Mouse (Mus musculus): ENCODE results near the gene Dnah3. TPM values are rescaled to one million over a fixed set of nuclear protein-coding genes. Genes with fewer than 3 reads are reported as not detected.

Dnah3 gene
- polyA plus RNA-seq, 1 experiment from 2014 or later: not detected

- Histone ChIP-seq H3K4me3 (ENCODE audit: low read depth, low read length) (no peak overlapping the region), H3K4me2 (ENCODE audit: low read depth, low read length) (no peak overlapping the region), H3K36me3 (replicated peaks; ENCODE audit: insufficient read depth, low read length) (0 out of 2 replicates have a peak, but pooled peaks cover 2% of the 10 kb centered on the region), H3K27ac (ENCODE audit: low read depth) (no peak overlapping the region), H3K9ac (replicated peaks) (no peak overlapping the region), H3K9me3 (ENCODE audit: low read length) (no peaks in the 10 kb centered on the region), H3K4me1 (ENCODE audit: insufficient read depth) (peaks cover 5% of the 10 kb centered on the region; the same call in 1 of the 2 replicates), H3K27me3 (ENCODE audit: insufficient read depth, low read length) (no peaks in the 10 kb centered on the region)
- no peak for TF ChIP-seq CTCF (IDR thresholded peaks at IDR 0.05; ENCODE audit: low read depth)
- TF ChIP-seq EP300 (IDR thresholded peaks at IDR 0.05; ENCODE audit: low read depth): no peak
- WGBS (ENCODE audit: insufficient replicate concordance): 60% methylated on average over 4 of the region's 4 CpGs
- ATAC-seq (0 out of 2 replicates have a peak, but pooled peaks have one; percentile 18), DNase-seq (no peak)
Observed at GRCm38 (mm10) chr7:120123776-120124175, 28.7 kb upstream of the Dnah3 start.

- Histone ChIP-seq H3K9ac (replicated peaks) (no peak overlapping the region), H3K27ac (ENCODE audit: low read depth) (no peak overlapping the region), H3K9me3 (ENCODE audit: low read length) (no peaks in the 10 kb centered on the region), H3K4me1 (ENCODE audit: insufficient read depth) (no peaks in the 10 kb centered on the region), H3K4me2 (ENCODE audit: low read depth, low read length) (no peak overlapping the region), H3K27me3 (ENCODE audit: insufficient read depth, low read length) (no peaks in the 10 kb centered on the region), H3K4me3 (ENCODE audit: low read depth, low read length) (no peak overlapping the region), H3K36me3 (replicated peaks; ENCODE audit: insufficient read depth, low read length) (0 out of 2 replicates have a peak, but pooled peaks cover 2% of the 10 kb centered on the region)
- DNase-seq (no peak), ATAC-seq (no peak)
- TF ChIP-seq CTCF (IDR thresholded peaks at IDR 0.05; ENCODE audit: low read depth) (no peak), EP300 (IDR thresholded peaks at IDR 0.05; ENCODE audit: low read depth) (no peak)
- 56% methylated on average over 6 of the region's 6 CpGs for WGBS (ENCODE audit: insufficient replicate concordance)
Observed at GRCm38 (mm10) chr7:120117529-120117928, 22.4 kb upstream of the Dnah3 start.

- 0 out of 2 replicates have a peak, but pooled peaks cover 2% of the 10 kb centered on the region for H3K36me3 ChIP-seq (replicated peaks; ENCODE audit: insufficient read depth, low read length)
- no peaks in the 10 kb centered on the region for H3K9me3 ChIP-seq (ENCODE audit: low read length)
- H3K9ac ChIP-seq (replicated peaks): no peak overlapping the region
- H3K27ac ChIP-seq (ENCODE audit: low read depth): no peak overlapping the region
- DNase-seq: no peak
- no peak overlapping the region for H3K4me2 ChIP-seq (ENCODE audit: low read depth, low read length)
- no peak for ATAC-seq
- H3K27me3 ChIP-seq (ENCODE audit: insufficient read depth, low read length): no peaks in the 10 kb centered on the region
- no peak for TF ChIP-seq CTCF (IDR thresholded peaks at IDR 0.05; ENCODE audit: low read depth)
- no peak for TF ChIP-seq EP300 (IDR thresholded peaks at IDR 0.05; ENCODE audit: low read depth)
- WGBS (ENCODE audit: insufficient replicate concordance): 82% methylated on average over 5 of the region's 5 CpGs
- H3K4me3 ChIP-seq (ENCODE audit: low read depth, low read length): no peak overlapping the region
- no peaks in the 10 kb centered on the region for H3K4me1 ChIP-seq (ENCODE audit: insufficient read depth)
Observed at GRCm38 (mm10) chr7:120116976-120117375, 21.9 kb upstream of the Dnah3 start.

- Histone ChIP-seq H3K36me3 (replicated peaks; ENCODE audit: insufficient read depth, low read length) (no peaks in the 10 kb centered on the region), H3K4me1 (ENCODE audit: insufficient read depth) (no peaks in the 10 kb centered on the region), H3K9ac (replicated peaks) (no peak overlapping the region), H3K4me2 (ENCODE audit: low read depth, low read length) (no peak overlapping the region), H3K27ac (ENCODE audit: low read depth) (no peak overlapping the region), H3K4me3 (ENCODE audit: low read depth, low read length) (no peak overlapping the region), H3K27me3 (ENCODE audit: insufficient read depth, low read length) (no peaks in the 10 kb centered on the region), H3K9me3 (ENCODE audit: low read length) (no peaks in the 10 kb centered on the region)
- no peak for TF ChIP-seq CTCF (IDR thresholded peaks at IDR 0.05; ENCODE audit: low read depth)
- no peak for TF ChIP-seq EP300 (IDR thresholded peaks at IDR 0.05; ENCODE audit: low read depth)
- WGBS (ENCODE audit: insufficient replicate concordance): 71% methylated on average over 5 of the region's 5 CpGs
- ATAC-seq (no peak), DNase-seq (no peak)
Observed at GRCm38 (mm10) chr7:120109676-120110075, 14.6 kb upstream of the Dnah3 start.

GRCm38 (mm10) chr7:120106356-120106755 lies 11.3 kb upstream of the Dnah3 start:
- no peaks in the 10 kb centered on the region for H3K36me3 ChIP-seq (replicated peaks; ENCODE audit: insufficient read depth, low read length)
- no peak for ATAC-seq
- H3K27ac ChIP-seq (ENCODE audit: low read depth): no peak overlapping the region
- peaks cover 5% of the 10 kb centered on the region for H3K4me1 ChIP-seq (ENCODE audit: insufficient read depth)
- no peaks in the 10 kb centered on the region for H3K9me3 ChIP-seq (ENCODE audit: low read length)
- no peak overlapping the region for H3K4me2 ChIP-seq (ENCODE audit: low read depth, low read length)
- H3K9ac ChIP-seq (replicated peaks): no peak overlapping the region
- no peak for TF ChIP-seq EP300 (IDR thresholded peaks at IDR 0.05; ENCODE audit: low read depth)
- no peak for TF ChIP-seq CTCF (IDR thresholded peaks at IDR 0.05; ENCODE audit: low read depth)
- 64% methylated on average over 2 of the region's 2 CpGs for WGBS (ENCODE audit: insufficient replicate concordance)
- H3K4me3 ChIP-seq (ENCODE audit: low read depth, low read length): no peak overlapping the region
- no peak for DNase-seq
- H3K27me3 ChIP-seq (ENCODE audit: insufficient read depth, low read length): 0 out of 2 replicates have a peak, but pooled peaks cover 2% of the 10 kb centered on the region

GRCm38 (mm10) chr7:120104975-120105374 lies 9.9 kb upstream of the Dnah3 start:
- H3K4me2 ChIP-seq (ENCODE audit: low read depth, low read length): no peak overlapping the region
- no peak overlapping the region for H3K9ac ChIP-seq (replicated peaks)
- ATAC-seq (no peak), DNase-seq (no peak)
- 67% methylated on average over 3 of the region's 3 CpGs for WGBS (ENCODE audit: insufficient replicate concordance)
- H3K27me3 ChIP-seq (ENCODE audit: insufficient read depth, low read length): 0 out of 2 replicates have a peak, but pooled peaks cover 2% of the 10 kb centered on the region
- H3K4me1 ChIP-seq (ENCODE audit: insufficient read depth): peaks cover 5% of the 10 kb centered on the region
- no peaks in the 10 kb centered on the region for H3K36me3 ChIP-seq (replicated peaks; ENCODE audit: insufficient read depth, low read length)
- H3K4me3 ChIP-seq (ENCODE audit: low read depth, low read length): no peak overlapping the region
- TF ChIP-seq EP300 (IDR thresholded peaks at IDR 0.05; ENCODE audit: low read depth) (no peak), CTCF (IDR thresholded peaks at IDR 0.05; ENCODE audit: low read depth) (peak; percentile 30; the same call in 1 of the 2 replicates)
- H3K27ac ChIP-seq (ENCODE audit: low read depth): no peak overlapping the region
- no peaks in the 10 kb centered on the region for H3K9me3 ChIP-seq (ENCODE audit: low read length)

Data from liver, postnatal 0 days (tissue).